Mouse (Mus musculus) CH12.LX (cell line): ENCODE results near the gene 4922502D21Rik. TPM values are rescaled to one million over a fixed set of nuclear protein-coding genes. Genes with fewer than 3 reads are reported as not detected.

Experiments used
- DNase-seq: peaks from one replicate; pipeline ENCODE4 v3.0.0-alpha.2; 2013; ENCODE audit errors: extremely low read depth
- H3K27ac ChIP-seq: 2 replicates; pipeline ENCODE4 v1.5.1; 2012; ENCODE audit warnings: low read depth, mild to moderate bottlenecking, control low read depth, moderate library complexity; ENCODE audit not compliant: insufficient read depth
- H3K27me3 ChIP-seq: replicated peaks from 2 replicates; pipeline ENCODE3; 2012; ENCODE audit warnings: inconsistent platforms
- H3K36me3 ChIP-seq, 2 experiments: replicated peaks in 1 of 2; 2 replicates each; pipeline versions ENCODE3 to v1.6.1; 2012; ENCODE audit warnings: inconsistent platforms in 1 of 2, low read length in 1 of 2, mild to moderate bottlenecking in 1 of 2, mixed read lengths in 1 of 2, moderate library complexity in 1 of 2; ENCODE audit not compliant: control insufficient read depth in 1 of 2, insufficient read depth in 1 of 2
- H3K4me1 ChIP-seq, 2 experiments: 2 replicates each; pipeline ENCODE4 v1.6.1; 2012; ENCODE audit warnings: inconsistent platforms in 1 of 2, moderate library complexity in 1 of 2; ENCODE audit not compliant: insufficient read depth in 2 of 2, control insufficient read depth in 1 of 2
- H3K4me2 ChIP-seq: 2 replicates; pipeline ENCODE4 v1.6.1; 2012; ENCODE audit warnings: low read depth, mild to moderate bottlenecking, control low read depth; ENCODE audit not compliant: poor library complexity, insufficient read depth, severe bottlenecking
- H3K4me3 ChIP-seq, 3 experiments: fragments of 150-350 bp in 1 of 3; sonication (generic) in 1 of 3; replicated peaks in 1 of 3; 2 replicates each; pipeline versions ENCODE3 to v1.5.1; 2011 to 2012; ENCODE audit warnings: low read depth in 2 of 3, low read length in 2 of 3, mild to moderate bottlenecking in 2 of 3, moderate library complexity in 2 of 3, control low read depth in 1 of 3, improper control_type of control experiment in 1 of 3, inconsistent platforms in 1 of 3, mixed read lengths in 1 of 3; ENCODE audit not compliant: poor library complexity in 1 of 3
- H3K79me2 ChIP-seq: replicated peaks from 2 replicates; pipeline ENCODE4 v1.6.1; 2012; ENCODE audit warnings: mild to moderate bottlenecking, moderate library complexity; ENCODE audit not compliant: control insufficient read depth, poor library complexity, insufficient read depth, severe bottlenecking; ENCODE audit errors: extremely low read depth
- H3K9ac ChIP-seq: 2 replicates; pipeline ENCODE4 v1.6.1; 2012; ENCODE audit warnings: low read depth, mild to moderate bottlenecking, control low read depth, moderate library complexity; ENCODE audit not compliant: insufficient read depth
- H3K9me3 ChIP-seq: replicated peaks from 2 replicates; pipeline ENCODE3; 2012; ENCODE audit warnings: low read length, inconsistent platforms, mixed read lengths
- BHLHE40 ChIP-seq: IDR thresholded peaks from 2 replicates; pipeline ENCODE4 v1.6.1; 2011; ENCODE audit warnings: mild to moderate bottlenecking, low read depth, low read length, improper control_type of control experiment
- CHD1 ChIP-seq: IDR thresholded peaks from 2 replicates; pipeline ENCODE4 v1.6.1; 2012; ENCODE audit warnings: low read depth, low read length, improper control_type of control experiment, inconsistent platforms
- CTCF ChIP-seq, 2 experiments: IDR thresholded peaks in 1 of 2; conservative IDR thresholded peaks in 1 of 2; 2 replicates each; pipeline ENCODE4 v1.5.1; 2011 to 2012; ENCODE audit warnings: low read depth in 2 of 2, low read length in 2 of 2, improper control_type of control experiment in 1 of 2, inconsistent platforms in 1 of 2, mild to moderate bottlenecking in 1 of 2, moderate library complexity in 1 of 2
- E2F4 ChIP-seq: IDR thresholded peaks from 2 replicates; pipeline ENCODE4 v1.6.1; 2011; ENCODE audit warnings: low read depth, low read length, improper control_type of control experiment; ENCODE audit not compliant: insufficient replicate concordance
- ELF1 ChIP-seq: IDR thresholded peaks from 2 replicates; pipeline ENCODE4 v1.6.1; 2014; ENCODE audit warnings: low read depth, mild to moderate bottlenecking, inconsistent platforms, low read length, improper control_type of control experiment
- EP300 ChIP-seq: IDR thresholded peaks from 2 replicates; pipeline ENCODE4 v1.6.1; 2011; ENCODE audit warnings: low read length, improper control_type of control experiment
- ETS1 ChIP-seq: conservative IDR thresholded peaks from 2 replicates; pipeline ENCODE4 v1.6.1; 2012; ENCODE audit warnings: low read depth, mild to moderate bottlenecking, inconsistent platforms, low read length, improper control_type of control experiment, moderate library complexity
- GABPA ChIP-seq: IDR thresholded peaks from 2 replicates; pipeline ENCODE4 v1.6.1; 2012; ENCODE audit warnings: low read depth, low read length, improper control_type of control experiment, inconsistent platforms; ENCODE audit not compliant: insufficient replicate concordance
- IRF4 ChIP-seq: IDR thresholded peaks from 2 replicates; pipeline ENCODE4 v1.6.1; 2014; ENCODE audit warnings: low read depth, mild to moderate bottlenecking, inconsistent platforms, low read length, improper control_type of control experiment
- JUN ChIP-seq: IDR thresholded peaks from 2 replicates; pipeline ENCODE4 v1.6.1; 2011; ENCODE audit warnings: low read depth, mild to moderate bottlenecking, low read length, improper control_type of control experiment, moderate library complexity; ENCODE audit not compliant: insufficient read depth
- JUND ChIP-seq: conservative IDR thresholded peaks from 2 replicates; pipeline ENCODE4 v1.6.1; 2011; ENCODE audit warnings: low read depth, low read length, improper control_type of control experiment
- KAT2A ChIP-seq: IDR thresholded peaks from 2 replicates; pipeline ENCODE4 v1.6.1; 2012; ENCODE audit warnings: low read length, improper control_type of control experiment, inconsistent platforms; ENCODE audit not compliant: insufficient replicate concordance
- MAFK ChIP-seq: IDR thresholded peaks from 2 replicates; pipeline ENCODE4 v1.6.1; 2011; ENCODE audit warnings: low read length, improper control_type of control experiment; ENCODE audit not compliant: insufficient replicate concordance
- MAX ChIP-seq: IDR thresholded peaks from 2 replicates; pipeline ENCODE4 v1.6.1; 2011; ENCODE audit warnings: low read length, improper control_type of control experiment
- MAZ ChIP-seq: IDR thresholded peaks from 2 replicates; pipeline ENCODE4 v1.6.1; 2012; ENCODE audit warnings: low read depth, mild to moderate bottlenecking, inconsistent platforms, low read length, improper control_type of control experiment, moderate library complexity
- MEF2A ChIP-seq: IDR thresholded peaks from 2 replicates; pipeline ENCODE4 v1.6.1; 2014; ENCODE audit warnings: low read depth, mild to moderate bottlenecking, inconsistent platforms, low read length, improper control_type of control experiment, borderline replicate concordance
- MYC ChIP-seq: IDR thresholded peaks from 2 replicates; pipeline ENCODE4 v1.6.1; 2011; ENCODE audit warnings: low read depth, mild to moderate bottlenecking, improper control_type of control experiment, low read length
- NRF1 ChIP-seq: IDR thresholded peaks from 2 replicates; pipeline ENCODE4 v1.6.1; 2014; ENCODE audit warnings: low read depth, mild to moderate bottlenecking, inconsistent platforms, low read length, improper control_type of control experiment, moderate library complexity
- PAX5 ChIP-seq: IDR thresholded peaks from 2 replicates; pipeline ENCODE4 v1.6.1; 2012; ENCODE audit warnings: low read length, inconsistent platforms, mixed read lengths
- POLR2A ChIP-seq: IDR thresholded peaks from 2 replicates; pipeline ENCODE4 v1.6.1; 2011; ENCODE audit warnings: low read depth, mild to moderate bottlenecking, improper control_type of control experiment, low read length
- POLR2AphosphoS2 ChIP-seq: IDR thresholded peaks from 2 replicates; pipeline ENCODE4 v1.6.1; 2011; ENCODE audit warnings: low read depth, low read length, improper control_type of control experiment
- RAD21 ChIP-seq: IDR thresholded peaks from 2 replicates; pipeline ENCODE4 v1.6.1; 2011; ENCODE audit warnings: low read depth, mild to moderate bottlenecking, low read length, improper control_type of control experiment, moderate library complexity
- RCOR1 ChIP-seq: conservative IDR thresholded peaks from 2 replicates; pipeline ENCODE4 v1.6.1; 2012; ENCODE audit warnings: low read depth, mild to moderate bottlenecking, inconsistent platforms, low read length, improper control_type of control experiment
- SIN3A ChIP-seq: IDR thresholded peaks from 2 replicates; pipeline ENCODE4 v1.6.1; 2012; ENCODE audit warnings: low read length, improper control_type of control experiment, inconsistent platforms
- SMC3 ChIP-seq: IDR thresholded peaks from 2 replicates; pipeline ENCODE4 v1.6.1; 2011; ENCODE audit warnings: low read depth, low read length, improper control_type of control experiment
- TBP ChIP-seq: conservative IDR thresholded peaks from 2 replicates; pipeline ENCODE4 v1.6.1; 2011; ENCODE audit warnings: low read depth, low read length, improper control_type of control experiment
- TCF12 ChIP-seq: IDR thresholded peaks from 2 replicates; pipeline ENCODE4 v1.6.1; 2014; ENCODE audit warnings: low read depth, mild to moderate bottlenecking, inconsistent platforms, low read length, improper control_type of control experiment
- USF1 ChIP-seq: IDR thresholded peaks from 2 replicates; pipeline ENCODE4 v1.6.1; 2014; ENCODE audit warnings: low read depth, mild to moderate bottlenecking, inconsistent platforms, low read length, improper control_type of control experiment
- USF2 ChIP-seq: conservative IDR thresholded peaks from 2 replicates; pipeline ENCODE4 v1.6.1; 2011; ENCODE audit warnings: low read depth, low read length, improper control_type of control experiment
- ZC3H11A ChIP-seq: IDR thresholded peaks from 2 replicates; pipeline ENCODE4 v1.6.1; 2012; ENCODE audit warnings: low read depth, mild to moderate bottlenecking, inconsistent platforms, low read length, improper control_type of control experiment
- ZKSCAN1 ChIP-seq: IDR thresholded peaks from 2 replicates; pipeline ENCODE4 v1.6.1; 2012; ENCODE audit warnings: low read depth, inconsistent platforms, low read length, improper control_type of control experiment, borderline replicate concordance
- dilution Hi-C: fragments of 300-500 bp; cut with MboI; formaldehyde crosslinking; loops from 2 replicates; pipeline ENCODE4 v1.14.3; 2020; ENCODE audit warnings: low sequenced_read_pairs; ENCODE audit not compliant: extremely low pct_unique_long_range_greater_than_20kb, extremely low pct_ligation_motif_present
- in situ Hi-C: fragments of 300-500 bp; cut with MboI; formaldehyde crosslinking; loops from 3 replicates; pipeline ENCODE4 v1.14.3; 2019; ENCODE audit warnings: low sequenced_read_pairs, low pct_ligation_motif_present, low pct_unique_long_range_greater_than_20kb, mixed read lengths
- polyA plus RNA-seq: library from polyadenylated mRNA; unstranded; fragments of >175 nt; gene quantifications from 2 replicates; pipeline ENCODE4 v1.2.1, GENCODE M21; 2012; ENCODE audit warnings: low read depth; ENCODE audit not compliant: insufficient read length
- total RNA-seq, 2 experiments: library from RNA; depleted of rRNA; stranded (reverse); fragments of 300-350 nt in 1 of 2; fragments of >200 nt in 1 of 2; gene quantifications; 2 replicates each; pipeline ENCODE4 v1.2.3; 2012 to 2014

4922502D21Rik gene
- total and polyA plus RNA-seq, 3 experiments = 0.23 to 2.8 (median 0.46) TPM

DNA sequence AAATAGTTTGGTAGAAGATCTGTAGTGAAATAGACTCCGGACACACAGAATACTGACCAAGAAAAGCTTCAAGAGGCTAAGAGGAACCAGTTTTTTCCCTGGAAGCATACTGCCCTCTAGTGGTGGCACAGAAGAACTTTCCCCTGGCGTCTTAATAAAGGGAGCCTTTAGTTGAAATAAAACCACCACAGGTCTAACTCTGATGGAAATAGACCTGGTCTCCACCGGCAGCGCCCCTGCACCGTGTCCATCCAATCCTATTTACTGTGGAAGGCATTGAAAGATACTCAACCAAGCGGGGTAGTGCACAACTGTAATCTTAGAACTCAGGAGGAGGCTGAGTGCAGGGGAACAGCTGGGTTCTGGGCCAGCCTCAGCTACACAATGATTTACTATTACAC is 34.4 kb upstream of the 4922502D21Rik start:
- peaks cover 0 to 4% of the 10 kb centered on the region in 2 experiments for H3K36me3 ChIP-seq
- peaks cover 0 to 34% of the 10 kb centered on the region in 2 experiments; a peak in 2 of 4 replicates for H3K4me1 ChIP-seq
- H3K9me3 ChIP-seq = no peaks in the 10 kb centered on the region
- TF ChIP-seq POLR2AphosphoS2 (no peak), JUN (0 out of 2 replicates have a peak, but pooled peaks have one; percentile 7), TBP (no peak), RCOR1 (0 out of 2 replicates have a peak, but pooled peaks have one; percentile 3), ELF1 (0 out of 2 replicates have a peak, but pooled peaks have one; percentile 26), GABPA (no peak), NRF1 (no peak), BHLHE40 (peak; percentile 14; the same call in 1 of the 2 replicates), SIN3A (peak; percentile 53; the same call in 1 of the 2 replicates), PAX5 (no peak), CHD1 (0 out of 2 replicates have a peak, but pooled peaks have one; percentile 48), USF1 (no peak), TCF12 (no peak), MAFK (0 out of 2 replicates have a peak, but pooled peaks have one; percentile 21), SMC3 (peak; percentile 97), CTCF (conservative IDR thresholded peaks at IDR 0.05 in 1 of 2, IDR thresholded peaks at IDR 0.05 in 1 of 2; ENCODE audit: low read depth in 2 of 2, low read length in 2 of 2) (peak; percentile 92 to 98), ZC3H11A (peak; percentile 96), POLR2A (no peak), ZKSCAN1 (no peak), ETS1 (no peak), EP300 (no peak), JUND (peak; percentile 63; the same call in 1 of the 2 replicates), IRF4 (no peak), MEF2A (peak; percentile 58; the same call in 1 of the 2 replicates), MAX (no peak; the same call in 1 of the 2 replicates), RAD21 (peak; percentile 99), KAT2A (no peak), MAZ (no peak), MYC (no peak), E2F4 (0 out of 2 replicates have a peak, but pooled peaks have one; percentile 44), USF2 (no peak)
- H3K4me2 ChIP-seq = no peak overlapping the region
- no peak overlapping the region for H3K9ac ChIP-seq
- dilution Hi-C loops (no loop called here), in situ Hi-C loops (loop anchor here (5.0 to 25.0 kb wide), 2 partner anchors 34 to 529 kb away; partner anchors contain the start of genes 4922502D21Rik, Gm44511 and Klrb1b)
- H3K79me2 ChIP-seq = no peaks in the 10 kb centered on the region
- no peaks in the 10 kb centered on the region for H3K27me3 ChIP-seq
- H3K27ac ChIP-seq = no peak overlapping the region
- peak; percentile 72 for DNase-seq
- H3K4me3 ChIP-seq = no peak overlapping the region
